Mouse (Mus musculus) CH12.LX (cell line): Measurements from ENCODE around the gene Kctd17. TPM values are rescaled to one million over a fixed set of nuclear protein-coding genes. Genes with fewer than 3 reads are reported as not detected.

Source experiments
- DNase-seq: peaks from one replicate; pipeline ENCODE4 v3.0.0-alpha.2; 2013; ENCODE audit errors: extremely low read depth
- H3K27ac ChIP-seq: 2 replicates; pipeline ENCODE4 v1.5.1; 2012; ENCODE audit warnings: low read depth, mild to moderate bottlenecking, control low read depth, moderate library complexity; ENCODE audit not compliant: insufficient read depth
- H3K27me3 ChIP-seq: replicated peaks from 2 replicates; pipeline ENCODE3; 2012; ENCODE audit warnings: inconsistent platforms
- H3K36me3 ChIP-seq, 2 experiments: replicated peaks in 1 of 2; 2 replicates each; pipeline versions ENCODE3 to v1.6.1; 2012; ENCODE audit warnings: inconsistent platforms in 1 of 2, low read length in 1 of 2, mild to moderate bottlenecking in 1 of 2, mixed read lengths in 1 of 2, moderate library complexity in 1 of 2; ENCODE audit not compliant: control insufficient read depth in 1 of 2, insufficient read depth in 1 of 2
- H3K4me1 ChIP-seq, 2 experiments: 2 replicates each; pipeline ENCODE4 v1.6.1; 2012; ENCODE audit warnings: inconsistent platforms in 1 of 2, moderate library complexity in 1 of 2; ENCODE audit not compliant: insufficient read depth in 2 of 2, control insufficient read depth in 1 of 2
- H3K4me2 ChIP-seq: 2 replicates; pipeline ENCODE4 v1.6.1; 2012; ENCODE audit warnings: low read depth, mild to moderate bottlenecking, control low read depth; ENCODE audit not compliant: poor library complexity, insufficient read depth, severe bottlenecking
- H3K4me3 ChIP-seq, 3 experiments: fragments of 150-350 bp in 1 of 3; sonication (generic) in 1 of 3; replicated peaks in 1 of 3; 2 replicates each; pipeline versions ENCODE3 to v1.5.1; 2011 to 2012; ENCODE audit warnings: low read depth in 2 of 3, low read length in 2 of 3, mild to moderate bottlenecking in 2 of 3, moderate library complexity in 2 of 3, control low read depth in 1 of 3, improper control_type of control experiment in 1 of 3, inconsistent platforms in 1 of 3, mixed read lengths in 1 of 3; ENCODE audit not compliant: poor library complexity in 1 of 3
- H3K79me2 ChIP-seq: replicated peaks from 2 replicates; pipeline ENCODE4 v1.6.1; 2012; ENCODE audit warnings: mild to moderate bottlenecking, moderate library complexity; ENCODE audit not compliant: control insufficient read depth, poor library complexity, insufficient read depth, severe bottlenecking; ENCODE audit errors: extremely low read depth
- H3K9ac ChIP-seq: 2 replicates; pipeline ENCODE4 v1.6.1; 2012; ENCODE audit warnings: low read depth, mild to moderate bottlenecking, control low read depth, moderate library complexity; ENCODE audit not compliant: insufficient read depth
- H3K9me3 ChIP-seq: replicated peaks from 2 replicates; pipeline ENCODE3; 2012; ENCODE audit warnings: low read length, inconsistent platforms, mixed read lengths
- CHD1 ChIP-seq: IDR thresholded peaks from 2 replicates; pipeline ENCODE4 v1.6.1; 2012; ENCODE audit warnings: low read depth, low read length, improper control_type of control experiment, inconsistent platforms
- CHD2 ChIP-seq: IDR thresholded peaks from 2 replicates; pipeline ENCODE4 v1.6.1; 2011; ENCODE audit warnings: low read length, improper control_type of control experiment
- CTCF ChIP-seq, 2 experiments: IDR thresholded peaks in 1 of 2; conservative IDR thresholded peaks in 1 of 2; 2 replicates each; pipeline ENCODE4 v1.5.1; 2011 to 2012; ENCODE audit warnings: low read depth in 2 of 2, low read length in 2 of 2, improper control_type of control experiment in 1 of 2, inconsistent platforms in 1 of 2, mild to moderate bottlenecking in 1 of 2, moderate library complexity in 1 of 2
- E2F4 ChIP-seq: IDR thresholded peaks from 2 replicates; pipeline ENCODE4 v1.6.1; 2011; ENCODE audit warnings: low read depth, low read length, improper control_type of control experiment; ENCODE audit not compliant: insufficient replicate concordance
- ELF1 ChIP-seq: IDR thresholded peaks from 2 replicates; pipeline ENCODE4 v1.6.1; 2014; ENCODE audit warnings: low read depth, mild to moderate bottlenecking, inconsistent platforms, low read length, improper control_type of control experiment
- ETS1 ChIP-seq: conservative IDR thresholded peaks from 2 replicates; pipeline ENCODE4 v1.6.1; 2012; ENCODE audit warnings: low read depth, mild to moderate bottlenecking, inconsistent platforms, low read length, improper control_type of control experiment, moderate library complexity
- HCFC1 ChIP-seq: IDR thresholded peaks from 2 replicates; pipeline ENCODE4 v1.6.1; 2012; ENCODE audit warnings: low read depth, mild to moderate bottlenecking, inconsistent platforms, low read length, improper control_type of control experiment
- IRF4 ChIP-seq: IDR thresholded peaks from 2 replicates; pipeline ENCODE4 v1.6.1; 2014; ENCODE audit warnings: low read depth, mild to moderate bottlenecking, inconsistent platforms, low read length, improper control_type of control experiment
- JUND ChIP-seq: conservative IDR thresholded peaks from 2 replicates; pipeline ENCODE4 v1.6.1; 2011; ENCODE audit warnings: low read depth, low read length, improper control_type of control experiment
- MAFK ChIP-seq: IDR thresholded peaks from 2 replicates; pipeline ENCODE4 v1.6.1; 2011; ENCODE audit warnings: low read length, improper control_type of control experiment; ENCODE audit not compliant: insufficient replicate concordance
- MAX ChIP-seq: IDR thresholded peaks from 2 replicates; pipeline ENCODE4 v1.6.1; 2011; ENCODE audit warnings: low read length, improper control_type of control experiment
- NELFE ChIP-seq: IDR thresholded peaks from 2 replicates; pipeline ENCODE4 v1.6.1; 2011; ENCODE audit warnings: low read depth, low read length, improper control_type of control experiment
- NRF1 ChIP-seq: IDR thresholded peaks from 2 replicates; pipeline ENCODE4 v1.6.1; 2014; ENCODE audit warnings: low read depth, mild to moderate bottlenecking, inconsistent platforms, low read length, improper control_type of control experiment, moderate library complexity
- PAX5 ChIP-seq: IDR thresholded peaks from 2 replicates; pipeline ENCODE4 v1.6.1; 2012; ENCODE audit warnings: low read length, inconsistent platforms, mixed read lengths
- POLR2A ChIP-seq: IDR thresholded peaks from 2 replicates; pipeline ENCODE4 v1.6.1; 2011; ENCODE audit warnings: low read depth, mild to moderate bottlenecking, improper control_type of control experiment, low read length
- POLR2AphosphoS2 ChIP-seq: IDR thresholded peaks from 2 replicates; pipeline ENCODE4 v1.6.1; 2011; ENCODE audit warnings: low read depth, low read length, improper control_type of control experiment
- RAD21 ChIP-seq: IDR thresholded peaks from 2 replicates; pipeline ENCODE4 v1.6.1; 2011; ENCODE audit warnings: low read depth, mild to moderate bottlenecking, low read length, improper control_type of control experiment, moderate library complexity
- SIN3A ChIP-seq: IDR thresholded peaks from 2 replicates; pipeline ENCODE4 v1.6.1; 2012; ENCODE audit warnings: low read length, improper control_type of control experiment, inconsistent platforms
- SMC3 ChIP-seq: IDR thresholded peaks from 2 replicates; pipeline ENCODE4 v1.6.1; 2011; ENCODE audit warnings: low read depth, low read length, improper control_type of control experiment
- UBTF ChIP-seq: IDR thresholded peaks from 2 replicates; pipeline ENCODE4 v1.6.1; 2012; ENCODE audit warnings: low read depth, mild to moderate bottlenecking, inconsistent platforms, low read length, improper control_type of control experiment, moderate library complexity
- USF1 ChIP-seq: IDR thresholded peaks from 2 replicates; pipeline ENCODE4 v1.6.1; 2014; ENCODE audit warnings: low read depth, mild to moderate bottlenecking, inconsistent platforms, low read length, improper control_type of control experiment
- USF2 ChIP-seq: conservative IDR thresholded peaks from 2 replicates; pipeline ENCODE4 v1.6.1; 2011; ENCODE audit warnings: low read depth, low read length, improper control_type of control experiment
- ZC3H11A ChIP-seq: IDR thresholded peaks from 2 replicates; pipeline ENCODE4 v1.6.1; 2012; ENCODE audit warnings: low read depth, mild to moderate bottlenecking, inconsistent platforms, low read length, improper control_type of control experiment
- ZKSCAN1 ChIP-seq: IDR thresholded peaks from 2 replicates; pipeline ENCODE4 v1.6.1; 2012; ENCODE audit warnings: low read depth, inconsistent platforms, low read length, improper control_type of control experiment, borderline replicate concordance
- ZMIZ1 ChIP-seq: IDR thresholded peaks from 2 replicates; pipeline ENCODE4 v1.6.1; 2012; ENCODE audit warnings: low read depth, mild to moderate bottlenecking, inconsistent platforms, low read length, improper control_type of control experiment
- ZNF384 ChIP-seq: IDR thresholded peaks from 2 replicates; pipeline ENCODE4 v1.6.1; 2012; ENCODE audit warnings: low read depth, low read length, improper control_type of control experiment, inconsistent platforms
- dilution Hi-C: fragments of 300-500 bp; cut with MboI; formaldehyde crosslinking; loops from 2 replicates; pipeline ENCODE4 v1.14.3; 2020; ENCODE audit warnings: low sequenced_read_pairs; ENCODE audit not compliant: extremely low pct_unique_long_range_greater_than_20kb, extremely low pct_ligation_motif_present
- in situ Hi-C: fragments of 300-500 bp; cut with MboI; formaldehyde crosslinking; loops from 3 replicates; pipeline ENCODE4 v1.14.3; 2019; ENCODE audit warnings: low sequenced_read_pairs, low pct_ligation_motif_present, low pct_unique_long_range_greater_than_20kb, mixed read lengths
- polyA plus RNA-seq: library from polyadenylated mRNA; unstranded; fragments of >175 nt; gene quantifications from 2 replicates; pipeline ENCODE4 v1.2.1, GENCODE M21; 2012; ENCODE audit warnings: low read depth; ENCODE audit not compliant: insufficient read length
- total RNA-seq, 2 experiments: library from RNA; depleted of rRNA; stranded (reverse); fragments of 300-350 nt in 1 of 2; fragments of >200 nt in 1 of 2; gene quantifications; 2 replicates each; pipeline ENCODE4 v1.2.3; 2012 to 2014

Gene Kctd17
- total and polyA plus RNA-seq, 3 experiments = not detected

DNA sequence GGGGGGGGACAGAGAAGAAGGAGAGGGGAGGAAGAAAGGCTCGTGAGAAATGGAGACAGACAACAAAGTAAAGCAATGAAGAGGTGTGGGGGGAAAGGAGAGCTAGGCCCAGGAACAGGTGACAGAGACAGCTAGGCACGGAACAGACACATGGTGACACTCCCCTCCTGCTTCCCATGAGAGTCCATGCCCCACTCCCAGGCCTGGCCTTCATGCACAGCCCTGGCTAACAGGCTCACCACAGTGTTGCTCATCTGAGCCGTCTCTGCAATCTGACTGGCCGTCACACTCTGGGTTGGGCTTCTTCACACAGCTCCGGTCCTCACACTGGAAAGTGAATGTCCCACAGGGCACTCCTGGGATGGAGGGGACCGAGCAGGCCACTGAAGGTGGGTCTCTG, 15.5 kb downstream of the Kctd17 start:
- no peaks in the 10 kb centered on the region for H3K9me3 ChIP-seq
- H3K27ac ChIP-seq = no peak overlapping the region
- H3K4me2 ChIP-seq = no peak overlapping the region
- no peak overlapping the region for H3K9ac ChIP-seq
- peaks cover 9% of the 10 kb centered on the region for H3K27me3 ChIP-seq
- peaks cover 13 to 46% of the 10 kb centered on the region in 2 experiments for H3K4me1 ChIP-seq
- in situ Hi-C loops (loop anchor here (10.0 to 25.0 kb wide), 2 partner anchors 91 to 293 kb away; partner anchors contain the start of gene C1qtnf6), dilution Hi-C loops (no loop called here)
- H3K4me3 ChIP-seq = no peak overlapping the region
- H3K36me3 ChIP-seq = no peaks in the 10 kb centered on the region
- H3K79me2 ChIP-seq = no peaks in the 10 kb centered on the region
- TF ChIP-seq ELF1 (no peak), UBTF (no peak), ZNF384 (no peak), CHD1 (no peak), NELFE (no peak), USF1 (no peak), CTCF (conservative IDR thresholded peaks at IDR 0.05 in 1 of 2, IDR thresholded peaks at IDR 0.05 in 1 of 2; ENCODE audit: low read depth in 2 of 2, low read length in 2 of 2) (no peak), ETS1 (no peak), MAFK (no peak), ZC3H11A (no peak), ZMIZ1 (no peak), ZKSCAN1 (no peak), POLR2A (no peak), PAX5 (no peak), SIN3A (no peak), USF2 (no peak), POLR2AphosphoS2 (no peak), SMC3 (no peak)
- TF ChIP-seq, all 38 proteins: peak for 0
- DNase-seq = no peak

DNA sequence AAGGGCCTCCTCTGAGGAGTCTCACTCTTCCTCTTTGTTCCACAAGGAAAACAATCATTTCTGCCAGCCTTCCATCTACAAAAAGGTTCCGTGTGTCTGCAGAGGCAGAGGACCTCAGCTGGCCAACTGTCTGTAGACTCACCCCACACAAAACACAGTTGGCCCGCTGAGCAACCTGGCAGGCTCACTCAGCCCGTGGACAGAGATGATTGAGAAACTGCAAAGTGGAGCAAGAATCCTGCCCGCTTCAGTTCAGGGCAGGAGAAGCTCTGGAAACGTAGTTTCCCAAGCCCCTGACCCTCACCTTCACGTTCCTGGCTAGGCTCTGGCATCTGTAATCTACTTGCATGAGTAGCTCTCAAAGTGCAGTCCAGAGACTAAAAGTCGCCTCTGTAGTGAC, 18.8 kb downstream of the Kctd17 start:
- Histone ChIP-seq H3K79me2 (no peaks in the 10 kb centered on the region), H3K9me3 (peaks cover 3% of the 10 kb centered on the region), H3K4me2 (no peak overlapping the region), H3K27ac (no peak overlapping the region), H3K9ac (no peak overlapping the region), H3K4me3 (no peak overlapping the region), H3K4me1 (peaks cover 32 to 55% of the 10 kb centered on the region in 2 experiments), H3K27me3 (no peaks in the 10 kb centered on the region), H3K36me3 (no peaks in the 10 kb centered on the region)
- dilution Hi-C loops (no loop called here), in situ Hi-C loops (loop anchor here (5.0 to 25.0 kb wide), 3 partner anchors 65 to 290 kb away; partner anchors contain the start of gene C1qtnf6)
- DNase-seq = no peak
- no peak for TF ChIP-seq UBTF
- TF ChIP-seq SIN3A = no peak
- no peak for TF ChIP-seq RAD21
- no peak for TF ChIP-seq ELF1
- no peak for TF ChIP-seq IRF4
- no peak for TF ChIP-seq MAX
- no peak for TF ChIP-seq ETS1
- no peak for TF ChIP-seq CHD2
- no peak for TF ChIP-seq NRF1
- TF ChIP-seq POLR2A = no peak
- no peak for TF ChIP-seq CHD1
- no peak for TF ChIP-seq HCFC1
- no peak for TF ChIP-seq CTCF (conservative IDR thresholded peaks at IDR 0.05 in 1 of 2, IDR thresholded peaks at IDR 0.05 in 1 of 2; ENCODE audit: low read depth in 2 of 2, low read length in 2 of 2)
- no peak for TF ChIP-seq JUND
- TF ChIP-seq E2F4 = no peak
- TF ChIP-seq, all 38 proteins: peak for 0
